Mouse (Mus musculus) heart, adult 2 months (tissue): ENCODE data around the gene Gm6525.

Experiments
- CTCF ChIP-seq: fragments of 200-600 bp; IDR thresholded peaks from 2 replicates; pipeline ENCODE4 v1.8.1; 2022; ENCODE audit warnings: antibody characterized with exemption, mild to moderate bottlenecking, moderate library complexity
- EP300 ChIP-seq: fragments of 200-500 bp; IDR thresholded peaks from 2 replicates; pipeline ENCODE4 v1.6.1; 2011; ENCODE audit warnings: low read depth, low read length, control low read depth; ENCODE audit not compliant: insufficient read depth
- POLR2A ChIP-seq: fragments of 200-500 bp; IDR thresholded peaks from 2 replicates; pipeline ENCODE4 v1.6.1; 2011; ENCODE audit warnings: mild to moderate bottlenecking, low read depth, low read length, control low read depth; ENCODE audit not compliant: insufficient read depth

GRCm38 (mm10) chr3:84205650-84206049, 31.7 kb downstream of the Gm6525 start:
- no peak for TF ChIP-seq CTCF
- TF ChIP-seq POLR2A: no peak
- no peak for TF ChIP-seq EP300
